Mouse (Mus musculus): ENCODE data around the gene Pex19. TPM values are rescaled to one million over a fixed set of nuclear protein-coding genes. Genes with fewer than 3 reads are reported as not detected.

Pex19 gene
- polyA plus RNA-seq, 1 experiment from 2014 or later: 185 TPM

DNA sequence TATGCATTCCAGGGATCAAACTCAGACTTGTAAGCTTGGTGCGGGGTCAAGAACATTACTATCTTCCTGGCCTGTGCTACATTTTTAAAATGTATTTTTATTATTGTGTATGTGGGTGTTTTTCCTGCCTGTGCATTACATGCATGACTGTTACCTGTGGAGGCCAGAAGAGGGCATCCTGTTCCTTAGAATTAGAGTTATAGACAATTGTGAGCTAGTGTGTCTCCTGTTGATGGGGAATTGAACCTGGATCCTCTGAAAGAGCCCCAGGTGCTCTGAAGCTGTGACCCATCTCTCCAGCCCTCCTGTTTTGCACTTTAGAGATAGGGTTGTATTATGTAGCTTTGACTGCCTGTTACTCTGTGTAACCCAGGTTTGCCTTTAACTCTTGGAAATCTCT is 35.5 kb downstream of the Pex19 start:
- Histone ChIP-seq H3K27me3 (ENCODE audit: control insufficient read depth, insufficient read depth, low read length) (no peaks in the 10 kb centered on the region), H3K36me3 (ENCODE audit: control insufficient read depth, insufficient read depth, low read length) (0 out of 2 replicates have a peak, but pooled peaks cover 2% of the 10 kb centered on the region), H3K4me3 (ENCODE audit: low read depth, low read length) (no peak overlapping the region), H3K27ac (ENCODE audit: low read depth, low read length) (no peak overlapping the region), H3K4me2 (ENCODE audit: low read depth) (no peak overlapping the region), H3K9ac (ENCODE audit: low read length) (no peak overlapping the region), H3K4me1 (ENCODE audit: control insufficient read depth, insufficient read depth, low read length) (0 out of 2 replicates have a peak, but pooled peaks cover 2% of the 10 kb centered on the region), H3K9me3 (ENCODE audit: control insufficient read depth, low read length) (no peaks in the 10 kb centered on the region)
- ATAC-seq (ENCODE audit: insufficient read depth, low FRiP score, low TSS enrichment): no peak
- 95% methylated on average over 1 of the region's 1 CpGs for WGBS
- DNase-seq (ENCODE audit: low spot score): no peak

- Histone ChIP-seq H3K27me3 (ENCODE audit: control insufficient read depth, insufficient read depth, low read length) (no peaks in the 10 kb centered on the region), H3K4me2 (ENCODE audit: low read depth) (no peak overlapping the region), H3K9ac (ENCODE audit: low read length) (no peak overlapping the region), H3K4me3 (ENCODE audit: low read depth, low read length) (no peak overlapping the region), H3K4me1 (ENCODE audit: control insufficient read depth, insufficient read depth, low read length) (0 out of 2 replicates have a peak, but pooled peaks cover 2% of the 10 kb centered on the region), H3K9me3 (ENCODE audit: control insufficient read depth, low read length) (no peaks in the 10 kb centered on the region), H3K27ac (ENCODE audit: low read depth, low read length) (no peak overlapping the region), H3K36me3 (ENCODE audit: control insufficient read depth, insufficient read depth, low read length) (0 out of 2 replicates have a peak, but pooled peaks cover 2% of the 10 kb centered on the region)
- no peak for DNase-seq (ENCODE audit: low spot score)
- 86% methylated on average over 6 of the region's 6 CpGs for WGBS
- no peak for ATAC-seq (ENCODE audit: insufficient read depth, low FRiP score, low TSS enrichment)
Observed at GRCm38 (mm10) chr1:172162959-172163358, 36.4 kb downstream of the Pex19 start.

DNA sequence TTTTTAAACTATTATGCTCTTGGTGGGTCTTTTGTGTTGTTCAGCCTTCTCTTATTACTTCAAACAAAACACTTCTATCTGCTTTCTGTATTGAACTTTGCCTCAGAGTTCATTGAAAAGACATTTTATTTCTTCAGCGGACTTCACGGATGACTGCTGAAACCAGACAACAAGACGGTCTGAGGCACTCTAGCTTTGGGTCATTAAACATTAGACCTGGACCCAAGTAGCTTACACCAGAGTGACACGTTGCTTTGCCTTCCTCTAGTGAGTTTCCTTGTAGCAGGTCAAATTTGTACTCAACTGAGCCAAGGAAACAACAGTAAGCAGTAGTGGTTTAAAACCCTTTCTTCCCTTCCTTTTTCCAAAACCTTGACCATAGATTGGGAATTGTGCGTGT is 41.4 kb downstream of the Pex19 start:
- ATAC-seq (ENCODE audit: insufficient read depth, low FRiP score, low TSS enrichment) (no peak), DNase-seq (ENCODE audit: low spot score) (no peak)
- Histone ChIP-seq H3K9ac (ENCODE audit: low read length) (no peak overlapping the region), H3K4me2 (ENCODE audit: low read depth) (no peak overlapping the region), H3K4me3 (ENCODE audit: low read depth, low read length) (no peak overlapping the region), H3K27ac (ENCODE audit: low read depth, low read length) (no peak overlapping the region), H3K9me3 (ENCODE audit: control insufficient read depth, low read length) (no peaks in the 10 kb centered on the region), H3K27me3 (ENCODE audit: control insufficient read depth, insufficient read depth, low read length) (no peaks in the 10 kb centered on the region), H3K4me1 (ENCODE audit: control insufficient read depth, insufficient read depth, low read length) (0 out of 2 replicates have a peak, but pooled peaks cover 2% of the 10 kb centered on the region), H3K36me3 (ENCODE audit: control insufficient read depth, insufficient read depth, low read length) (peaks cover 21% of the 10 kb centered on the region)
- 75% methylated on average over 5 of the region's 5 CpGs for WGBS

DNA sequence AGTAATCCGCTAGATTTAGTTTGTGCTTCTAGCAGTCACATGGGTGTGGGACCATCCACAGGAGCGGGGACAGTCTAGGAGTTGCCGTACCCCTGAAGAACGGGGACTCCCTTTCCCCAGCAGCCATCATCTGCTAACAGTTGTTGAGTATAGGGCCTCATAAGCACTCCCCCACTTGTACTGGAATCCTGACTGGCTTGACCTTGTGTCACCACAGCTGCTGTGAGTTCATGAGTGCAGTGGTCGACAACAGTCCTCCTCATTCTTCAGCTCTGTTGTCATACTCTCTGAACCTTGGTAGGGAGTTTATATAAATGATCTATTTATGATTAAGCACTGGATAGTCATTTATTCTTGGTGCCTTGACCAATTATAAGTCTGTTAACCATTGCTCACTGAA is 43.3 kb downstream of the Pex19 start:
- no peak for ATAC-seq (ENCODE audit: insufficient read depth, low FRiP score, low TSS enrichment)

GRCm38 (mm10) chr1:172172381-172172780 is 45.8 kb downstream of the Pex19 start:
- no peaks in the 10 kb centered on the region for H3K27me3 ChIP-seq (ENCODE audit: control insufficient read depth, insufficient read depth, low read length)
- H3K4me3 ChIP-seq (ENCODE audit: low read depth, low read length): no peak overlapping the region
- no peak overlapping the region for H3K4me2 ChIP-seq (ENCODE audit: low read depth)
- no peaks in the 10 kb centered on the region for H3K9me3 ChIP-seq (ENCODE audit: control insufficient read depth, low read length)
- H3K9ac ChIP-seq (ENCODE audit: low read length): no peak overlapping the region
- ATAC-seq (ENCODE audit: insufficient read depth, low FRiP score, low TSS enrichment) (no peak), DNase-seq (ENCODE audit: low spot score) (no peak)
- no peak overlapping the region for H3K27ac ChIP-seq (ENCODE audit: low read depth, low read length)
- H3K36me3 ChIP-seq (ENCODE audit: control insufficient read depth, insufficient read depth, low read length): peaks cover 31% of the 10 kb centered on the region
- 89% methylated on average over 21 of the region's 21 CpGs for WGBS
- no peaks in the 10 kb centered on the region for H3K4me1 ChIP-seq (ENCODE audit: control insufficient read depth, insufficient read depth, low read length)

More for the DNA sequence above, 43.3 kb downstream of the Pex19 start:
- Histone ChIP-seq H3K27me3 (ENCODE audit: control insufficient read depth, insufficient read depth, low read length) (no peaks in the 10 kb centered on the region), H3K9me3 (ENCODE audit: control insufficient read depth, low read length) (no peaks in the 10 kb centered on the region), H3K4me2 (ENCODE audit: low read depth) (no peak overlapping the region), H3K4me1 (ENCODE audit: control insufficient read depth, insufficient read depth, low read length) (no peaks in the 10 kb centered on the region), H3K4me3 (ENCODE audit: low read depth, low read length) (no peak overlapping the region), H3K9ac (ENCODE audit: low read length) (no peak overlapping the region), H3K27ac (ENCODE audit: low read depth, low read length) (no peak overlapping the region), H3K36me3 (ENCODE audit: control insufficient read depth, insufficient read depth, low read length) (peaks cover 31% of the 10 kb centered on the region)
- no peak for DNase-seq (ENCODE audit: low spot score)
- 96% methylated on average over 5 of the region's 5 CpGs for WGBS

GRCm38 (mm10) chr1:172173181-172173580 is 46.6 kb downstream of the Pex19 start:
- 89% methylated on average over 5 of the region's 5 CpGs for WGBS
- peaks cover 33% of the 10 kb centered on the region for H3K36me3 ChIP-seq (ENCODE audit: control insufficient read depth, insufficient read depth, low read length)
- no peaks in the 10 kb centered on the region for H3K9me3 ChIP-seq (ENCODE audit: control insufficient read depth, low read length)

GRCm38 (mm10) chr1:172177791-172178190 is 51.2 kb downstream of the Pex19 start:
- Histone ChIP-seq H3K27ac (ENCODE audit: low read depth, low read length) (no peak overlapping the region), H3K4me1 (ENCODE audit: control insufficient read depth, insufficient read depth, low read length) (no peaks in the 10 kb centered on the region), H3K36me3 (ENCODE audit: control insufficient read depth, insufficient read depth, low read length) (peaks cover 15% of the 10 kb centered on the region), H3K4me3 (ENCODE audit: low read depth, low read length) (no peak overlapping the region), H3K27me3 (ENCODE audit: control insufficient read depth, insufficient read depth, low read length) (no peaks in the 10 kb centered on the region), H3K9ac (ENCODE audit: low read length) (no peak overlapping the region), H3K9me3 (ENCODE audit: control insufficient read depth, low read length) (no peaks in the 10 kb centered on the region), H3K4me2 (ENCODE audit: low read depth) (no peak overlapping the region)
- no peak for DNase-seq (ENCODE audit: low spot score)
- 91% methylated on average over 7 of the region's 7 CpGs for WGBS
- no peak for ATAC-seq (ENCODE audit: insufficient read depth, low FRiP score, low TSS enrichment)

More at GRCm38 (mm10) chr1:172173181-172173580, 46.6 kb downstream of the Pex19 start:
- Histone ChIP-seq H3K4me3 (ENCODE audit: low read depth, low read length) (no peak overlapping the region), H3K27ac (ENCODE audit: low read depth, low read length) (no peak overlapping the region), H3K4me2 (ENCODE audit: low read depth) (no peak overlapping the region), H3K9ac (ENCODE audit: low read length) (no peak overlapping the region), H3K27me3 (ENCODE audit: control insufficient read depth, insufficient read depth, low read length) (no peaks in the 10 kb centered on the region), H3K4me1 (ENCODE audit: control insufficient read depth, insufficient read depth, low read length) (no peaks in the 10 kb centered on the region)
- no peak for ATAC-seq (ENCODE audit: insufficient read depth, low FRiP score, low TSS enrichment)
- no peak for DNase-seq (ENCODE audit: low spot score)

GRCm38 (mm10) chr1:172179102-172179501 is 52.5 kb downstream of the Pex19 start:
- WGBS: 84% methylated on average over 7 of the region's 7 CpGs
- Histone ChIP-seq H3K4me1 (ENCODE audit: control insufficient read depth, insufficient read depth, low read length) (no peaks in the 10 kb centered on the region), H3K9ac (ENCODE audit: low read length) (no peak overlapping the region), H3K4me3 (ENCODE audit: low read depth, low read length) (no peak overlapping the region), H3K4me2 (ENCODE audit: low read depth) (no peak overlapping the region), H3K36me3 (ENCODE audit: control insufficient read depth, insufficient read depth, low read length) (peaks cover 7% of the 10 kb centered on the region), H3K27ac (ENCODE audit: low read depth, low read length) (no peak overlapping the region), H3K27me3 (ENCODE audit: control insufficient read depth, insufficient read depth, low read length) (no peaks in the 10 kb centered on the region), H3K9me3 (ENCODE audit: control insufficient read depth, low read length) (no peaks in the 10 kb centered on the region)
- DNase-seq (ENCODE audit: low spot score): no peak
- ATAC-seq (ENCODE audit: insufficient read depth, low FRiP score, low TSS enrichment): no peak

DNA sequence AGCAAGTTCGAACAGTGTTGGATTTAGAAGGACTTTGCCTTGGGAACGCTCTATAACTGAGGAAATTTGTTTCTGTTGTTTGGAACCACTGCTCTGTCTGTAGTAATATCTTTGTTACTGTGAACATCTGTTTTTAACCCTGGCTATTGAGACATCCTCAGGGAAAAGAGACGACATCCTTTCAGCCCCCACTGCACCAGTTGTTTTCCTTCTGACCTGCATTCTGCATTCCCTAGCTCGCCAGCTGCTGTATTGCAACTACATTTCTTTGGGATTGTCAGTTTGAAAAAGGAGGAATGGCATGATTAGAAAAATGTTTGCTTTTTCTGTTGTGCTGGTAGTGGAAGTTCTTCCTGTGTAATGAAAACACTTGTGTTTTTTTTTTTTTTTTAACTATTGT is 54.3 kb downstream of the Pex19 start:
- H3K36me3 ChIP-seq (ENCODE audit: control insufficient read depth, insufficient read depth, low read length): peaks cover 3% of the 10 kb centered on the region; the same call in 1 of the 2 replicates

More for the DNA sequence above, 54.3 kb downstream of the Pex19 start:
- H3K4me3 ChIP-seq (ENCODE audit: low read depth, low read length): no peak overlapping the region
- no peaks in the 10 kb centered on the region for H3K4me1 ChIP-seq (ENCODE audit: control insufficient read depth, insufficient read depth, low read length)
- 64% methylated on average over 4 of the region's 4 CpGs for WGBS
- DNase-seq (ENCODE audit: low spot score) (no peak), ATAC-seq (ENCODE audit: insufficient read depth, low FRiP score, low TSS enrichment) (no peak)
- no peaks in the 10 kb centered on the region for H3K9me3 ChIP-seq (ENCODE audit: control insufficient read depth, low read length)
- no peak overlapping the region for H3K9ac ChIP-seq (ENCODE audit: low read length)
- no peaks in the 10 kb centered on the region for H3K27me3 ChIP-seq (ENCODE audit: control insufficient read depth, insufficient read depth, low read length)
- no peak overlapping the region for H3K27ac ChIP-seq (ENCODE audit: low read depth, low read length)
- H3K4me2 ChIP-seq (ENCODE audit: low read depth): no peak overlapping the region
